Mouse (Mus musculus): ENCODE measurements around the gene Tmem53. TPM values are rescaled to one million over a fixed set of nuclear protein-coding genes. Genes with fewer than 3 reads are reported as not detected.
A peak's percentile ranks its signal among the peaks of the same experiment; 100 is the strongest.
"Not testable (repeated sequence)": the region's sequence is repeated elsewhere in the genome, so short reads cannot be mapped to it uniquely, and the experiment has no call there.

Tmem53 gene
- polyA plus RNA-seq, 1 experiment from 2014 or later: 11.6 TPM

DNA sequence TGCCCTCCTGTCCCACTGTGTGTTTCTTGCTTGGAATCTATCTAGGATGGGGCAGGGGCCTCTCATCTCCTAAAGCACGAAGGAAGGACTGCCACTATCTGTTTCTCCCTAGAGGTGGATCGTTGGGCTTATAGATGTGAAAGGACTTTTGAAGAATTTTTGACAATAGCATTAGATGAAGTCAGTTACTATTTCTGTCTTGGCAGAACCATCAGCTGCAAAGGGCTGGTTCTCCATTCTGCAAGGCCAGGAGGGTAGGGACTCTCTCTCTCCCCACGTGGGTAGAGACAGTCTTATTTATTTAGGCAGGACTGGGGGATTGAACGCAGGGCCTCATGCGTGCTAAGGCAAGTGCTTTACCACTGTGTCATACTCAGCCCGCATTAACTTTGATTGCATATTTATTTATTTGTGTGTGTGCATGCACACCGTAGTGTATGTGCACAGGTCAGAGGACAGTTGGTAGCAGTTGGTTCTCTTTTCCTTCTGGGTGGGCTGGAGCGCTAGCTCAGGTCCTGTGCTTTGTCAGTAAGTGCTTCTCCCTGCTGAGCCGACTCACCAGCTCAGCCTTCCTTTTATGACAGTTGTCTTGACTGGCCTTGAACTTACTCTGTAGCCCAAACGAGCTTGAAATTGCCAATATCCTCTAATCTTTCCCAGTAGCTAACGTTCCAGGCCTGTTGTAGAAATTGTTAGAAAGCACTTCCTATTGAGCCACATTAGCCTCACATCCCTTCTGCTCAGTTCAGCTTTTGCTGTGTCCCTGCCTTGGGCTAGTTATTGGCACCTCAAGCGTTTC lies 1.7 kb downstream of the Tmem53 start:
- Histone ChIP-seq H3K36me3 (ENCODE audit: control insufficient read depth, insufficient read depth, low read length) (no peaks in the 10 kb centered on the region), H3K9ac (ENCODE audit: low read length) (no peak overlapping the region), H3K9me3 (ENCODE audit: control insufficient read depth, low read length) (no peaks in the 10 kb centered on the region), H3K27me3 (ENCODE audit: control insufficient read depth, insufficient read depth, low read length) (no peaks in the 10 kb centered on the region), H3K27ac (replicated peaks; ENCODE audit: low read depth, low read length) (no peak overlapping the region), H3K4me2 (ENCODE audit: low read depth, severe bottlenecking) (no peak overlapping the region), H3K4me3 (ENCODE audit: low read depth, low read length) (no peak overlapping the region), H3K4me1 (ENCODE audit: control insufficient read depth, insufficient read depth, low read length) (peaks cover 7% of the 10 kb centered on the region; the same call in 1 of the 2 replicates)
- ATAC-seq (ENCODE audit: insufficient number of reproducible peaks, low FRiP score, low TSS enrichment, low read depth) (no peak), DNase-seq (ENCODE audit: low spot score) (no peak)
- 59% methylated on average over 12 of the region's 12 CpGs for WGBS

GRCm38 (mm10) chr4:117254017-117254627 lies 2.4 kb downstream of the Tmem53 start:
- no peak for DNase-seq (ENCODE audit: low spot score)
- 67% methylated on average over 5 of the region's 5 CpGs for WGBS
- Histone ChIP-seq H3K4me1 (ENCODE audit: control insufficient read depth, insufficient read depth, low read length) (peaks cover 7% of the 10 kb centered on the region; the same call in 1 of the 2 replicates), H3K4me3 (ENCODE audit: low read depth, low read length) (no peak overlapping the region), H3K9ac (ENCODE audit: low read length) (no peak overlapping the region), H3K27ac (replicated peaks; ENCODE audit: low read depth, low read length) (no peak overlapping the region), H3K4me2 (ENCODE audit: low read depth, severe bottlenecking) (no peak overlapping the region), H3K9me3 (ENCODE audit: control insufficient read depth, low read length) (no peaks in the 10 kb centered on the region), H3K27me3 (ENCODE audit: control insufficient read depth, insufficient read depth, low read length) (no peaks in the 10 kb centered on the region), H3K36me3 (ENCODE audit: control insufficient read depth, insufficient read depth, low read length) (no peaks in the 10 kb centered on the region)
- no peak for ATAC-seq (ENCODE audit: insufficient number of reproducible peaks, low FRiP score, low TSS enrichment, low read depth)

- WGBS: 60% methylated on average over 6 of the region's 6 CpGs
- Histone ChIP-seq H3K27me3 (ENCODE audit: control insufficient read depth, insufficient read depth, low read length) (no peaks in the 10 kb centered on the region), H3K9ac (ENCODE audit: low read length) (no peak overlapping the region), H3K4me1 (ENCODE audit: control insufficient read depth, insufficient read depth, low read length) (peaks cover 7% of the 10 kb centered on the region; the same call in 1 of the 2 replicates), H3K36me3 (ENCODE audit: control insufficient read depth, insufficient read depth, low read length) (no peaks in the 10 kb centered on the region), H3K4me3 (ENCODE audit: low read depth, low read length) (no peak overlapping the region), H3K27ac (replicated peaks; ENCODE audit: low read depth, low read length) (no peak overlapping the region), H3K4me2 (ENCODE audit: low read depth, severe bottlenecking) (no peak overlapping the region), H3K9me3 (ENCODE audit: control insufficient read depth, low read length) (no peaks in the 10 kb centered on the region)
- ATAC-seq (ENCODE audit: insufficient number of reproducible peaks, low FRiP score, low TSS enrichment, low read depth): no peak
- DNase-seq (ENCODE audit: low spot score): no peak
Observed at GRCm38 (mm10) chr4:117254672-117255071, 2.9 kb downstream of the Tmem53 start.

DNA sequence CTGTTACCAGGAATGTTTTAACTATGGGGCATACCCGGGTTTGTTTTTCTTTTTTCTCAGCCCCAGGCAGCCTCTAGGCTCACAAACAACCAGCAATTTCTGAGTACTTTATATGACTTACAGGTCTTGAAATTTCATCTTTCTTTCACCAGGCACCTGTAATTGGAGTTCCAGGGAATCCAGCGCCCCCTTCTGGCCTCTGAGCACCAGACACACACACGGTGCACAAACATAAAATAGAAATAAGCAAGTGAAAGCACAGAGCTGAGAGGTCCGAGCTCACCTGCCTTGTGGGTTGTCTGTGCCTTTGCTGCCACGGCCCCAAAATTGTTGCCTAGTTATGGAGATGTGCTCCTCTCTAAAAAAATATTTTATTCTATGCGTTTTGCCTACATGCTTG lies 8.2 kb downstream of the Tmem53 start:
- not testable (repeated sequence) for H3K36me3 ChIP-seq (ENCODE audit: control insufficient read depth, insufficient read depth, low read length); H3K27me3 ChIP-seq (ENCODE audit: control insufficient read depth, insufficient read depth, low read length); DNase-seq (ENCODE audit: low spot score); H3K4me2 ChIP-seq (ENCODE audit: low read depth, severe bottlenecking); H3K9ac ChIP-seq (ENCODE audit: low read length); H3K4me1 ChIP-seq (ENCODE audit: control insufficient read depth, insufficient read depth, low read length); H3K27ac ChIP-seq (replicated peaks; ENCODE audit: low read depth, low read length); H3K9me3 ChIP-seq (ENCODE audit: control insufficient read depth, low read length); H3K4me3 ChIP-seq (ENCODE audit: low read depth, low read length); ATAC-seq (ENCODE audit: insufficient number of reproducible peaks, low FRiP score, low TSS enrichment, low read depth)
- WGBS: 75% methylated on average over 6 of the region's 6 CpGs

DNA sequence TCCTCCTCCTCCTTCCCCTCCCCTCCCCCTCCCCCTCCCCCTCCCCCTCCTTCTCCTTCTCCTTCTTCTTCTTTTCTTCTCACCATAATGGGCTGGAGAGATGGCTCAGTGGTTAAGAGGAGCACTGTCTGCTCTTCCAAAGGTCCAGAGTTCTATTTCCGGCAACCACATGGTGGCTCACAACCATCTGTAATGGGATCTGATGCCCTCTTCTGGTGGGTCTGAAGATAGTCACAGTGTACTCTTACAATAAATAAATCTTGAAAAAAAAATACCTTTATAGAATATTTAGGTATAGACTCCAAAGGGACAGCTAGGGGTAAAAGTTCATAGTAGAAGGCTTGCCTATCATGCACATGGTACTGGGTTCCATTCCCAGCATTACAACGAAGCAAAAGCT lies 9.5 kb downstream of the Tmem53 start:
- H3K4me2 ChIP-seq (ENCODE audit: low read depth, severe bottlenecking): no peak overlapping the region
- no peak overlapping the region for H3K4me3 ChIP-seq (ENCODE audit: low read depth, low read length)
- H3K9me3 ChIP-seq (ENCODE audit: control insufficient read depth, low read length): no peaks in the 10 kb centered on the region
- no peaks in the 10 kb centered on the region for H3K36me3 ChIP-seq (ENCODE audit: control insufficient read depth, insufficient read depth, low read length)
- no peaks in the 10 kb centered on the region for H3K4me1 ChIP-seq (ENCODE audit: control insufficient read depth, insufficient read depth, low read length)
- ATAC-seq (ENCODE audit: insufficient number of reproducible peaks, low FRiP score, low TSS enrichment, low read depth) (no peak), DNase-seq (ENCODE audit: low spot score) (no peak)
- H3K9ac ChIP-seq (ENCODE audit: low read length): no peak overlapping the region
- H3K27me3 ChIP-seq (ENCODE audit: control insufficient read depth, insufficient read depth, low read length): no peaks in the 10 kb centered on the region
- WGBS: 84% methylated on average over 2 of the region's 2 CpGs
- no peak overlapping the region for H3K27ac ChIP-seq (replicated peaks; ENCODE audit: low read depth, low read length)

- H3K27me3 ChIP-seq (ENCODE audit: control insufficient read depth, insufficient read depth, low read length): no peaks in the 10 kb centered on the region
- no peak overlapping the region for H3K4me2 ChIP-seq (ENCODE audit: low read depth, severe bottlenecking)
- no peaks in the 10 kb centered on the region for H3K9me3 ChIP-seq (ENCODE audit: control insufficient read depth, low read length)
- DNase-seq (ENCODE audit: low spot score): no peak
- ATAC-seq (ENCODE audit: insufficient number of reproducible peaks, low FRiP score, low TSS enrichment, low read depth): peak; percentile 39; the same call in 1 of the 2 replicates
- H3K9ac ChIP-seq (ENCODE audit: low read length): no peak overlapping the region
- no peak overlapping the region for H3K27ac ChIP-seq (replicated peaks; ENCODE audit: low read depth, low read length)
- 34% methylated on average over 13 of the region's 13 CpGs for WGBS
- H3K4me1 ChIP-seq (ENCODE audit: control insufficient read depth, insufficient read depth, low read length): no peaks in the 10 kb centered on the region
- no peaks in the 10 kb centered on the region for H3K36me3 ChIP-seq (ENCODE audit: control insufficient read depth, insufficient read depth, low read length)
- no peak overlapping the region for H3K4me3 ChIP-seq (ENCODE audit: low read depth, low read length)
Observed at GRCm38 (mm10) chr4:117262101-117262913, 10.6 kb downstream of the Tmem53 start.

DNA sequence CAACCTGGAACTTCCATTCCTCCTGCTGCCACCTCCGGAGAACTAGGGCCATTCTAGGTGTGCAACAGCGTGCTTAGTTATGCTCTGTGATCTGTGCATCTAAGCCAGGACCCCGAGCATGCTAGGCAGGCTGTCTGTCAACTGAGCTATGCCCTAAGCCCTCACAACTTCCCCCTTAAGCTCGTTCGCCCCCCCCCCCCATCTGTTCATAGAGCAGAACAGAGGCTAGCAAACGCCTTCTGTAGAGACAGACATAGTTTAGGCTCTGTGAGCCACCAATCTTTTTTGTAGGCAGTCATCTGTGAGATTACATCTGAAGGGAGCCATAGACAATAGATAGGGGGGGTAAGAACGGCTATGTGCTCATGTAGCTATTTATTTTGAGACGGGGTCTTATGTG lies 11.2 kb downstream of the Tmem53 start:
- no peaks in the 10 kb centered on the region for H3K36me3 ChIP-seq (ENCODE audit: control insufficient read depth, insufficient read depth, low read length)
- WGBS: 76% methylated on average over 8 of the region's 8 CpGs
- no peak for ATAC-seq (ENCODE audit: insufficient number of reproducible peaks, low FRiP score, low TSS enrichment, low read depth)

GRCm38 (mm10) chr4:117267284-117267683 lies 15.5 kb downstream of the Tmem53 start:
- H3K36me3 ChIP-seq (ENCODE audit: control insufficient read depth, insufficient read depth, low read length): peaks cover 3% of the 10 kb centered on the region; the same call in 1 of the 2 replicates
- H3K9ac ChIP-seq (ENCODE audit: low read length): no peak overlapping the region
- H3K4me3 ChIP-seq (ENCODE audit: low read depth, low read length): no peak overlapping the region
- H3K27me3 ChIP-seq (ENCODE audit: control insufficient read depth, insufficient read depth, low read length): no peaks in the 10 kb centered on the region
- peak; percentile 91 for DNase-seq (ENCODE audit: low spot score)
- H3K4me1 ChIP-seq (ENCODE audit: control insufficient read depth, insufficient read depth, low read length): peaks cover 15% of the 10 kb centered on the region
- ATAC-seq (ENCODE audit: insufficient number of reproducible peaks, low FRiP score, low TSS enrichment, low read depth): 0 out of 2 replicates have a peak, but pooled peaks have one; percentile 15
- WGBS: 12% methylated on average over 2 of the region's 2 CpGs
- no peak overlapping the region for H3K4me2 ChIP-seq (ENCODE audit: low read depth, severe bottlenecking)
- no peak overlapping the region for H3K27ac ChIP-seq (replicated peaks; ENCODE audit: low read depth, low read length)
- no peaks in the 10 kb centered on the region for H3K9me3 ChIP-seq (ENCODE audit: control insufficient read depth, low read length)

More for the DNA sequence above, 11.2 kb downstream of the Tmem53 start:
- Histone ChIP-seq H3K27ac (replicated peaks; ENCODE audit: low read depth, low read length) (no peak overlapping the region), H3K4me3 (ENCODE audit: low read depth, low read length) (no peak overlapping the region), H3K9ac (ENCODE audit: low read length) (no peak overlapping the region), H3K9me3 (ENCODE audit: control insufficient read depth, low read length) (no peaks in the 10 kb centered on the region), H3K27me3 (ENCODE audit: control insufficient read depth, insufficient read depth, low read length) (no peaks in the 10 kb centered on the region), H3K4me2 (ENCODE audit: low read depth, severe bottlenecking) (no peak overlapping the region), H3K4me1 (ENCODE audit: control insufficient read depth, insufficient read depth, low read length) (no peaks in the 10 kb centered on the region)
- no peak for DNase-seq (ENCODE audit: low spot score)

Measured in limb, embryonic 11.5 days (tissue).